Mouse (Mus musculus) 3134 (cell line): ENCODE data around the gene Tmem51.

Experiments
- DNase-seq: peaks from one replicate; pipeline ENCODE4 v3.0.0-alpha.2; 2011; ENCODE audit warnings: low spot score; ENCODE audit not compliant: insufficient read length; ENCODE audit errors: extremely low read depth

Tmem51 gene

GRCm38 (mm10) chr4:142082703-142083102 is 1.4 kb downstream of the Tmem51 start:
- DNase-seq = no peak

GRCm38 (mm10) chr4:142081631-142082283 is 2.3 kb downstream of the Tmem51 start:
- DNase-seq = no peak

GRCm38 (mm10) chr4:142080901-142081630 is 3.0 kb downstream of the Tmem51 start:
- no peak for DNase-seq

DNA sequence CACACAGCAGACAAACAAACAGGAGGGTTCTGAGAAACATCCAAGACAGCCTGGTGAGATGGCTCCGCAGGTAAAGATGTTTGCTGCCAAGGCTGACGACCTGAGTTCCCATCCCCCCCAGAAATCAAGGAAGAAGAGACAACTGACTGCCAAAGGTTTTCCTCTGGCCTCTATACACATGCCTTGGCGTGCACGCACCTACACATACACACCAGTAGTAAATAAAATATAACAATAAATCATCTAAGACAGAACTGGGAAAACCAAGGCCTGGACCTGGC is 3.7 kb downstream of the Tmem51 start:
- DNase-seq = no peak

DNA sequence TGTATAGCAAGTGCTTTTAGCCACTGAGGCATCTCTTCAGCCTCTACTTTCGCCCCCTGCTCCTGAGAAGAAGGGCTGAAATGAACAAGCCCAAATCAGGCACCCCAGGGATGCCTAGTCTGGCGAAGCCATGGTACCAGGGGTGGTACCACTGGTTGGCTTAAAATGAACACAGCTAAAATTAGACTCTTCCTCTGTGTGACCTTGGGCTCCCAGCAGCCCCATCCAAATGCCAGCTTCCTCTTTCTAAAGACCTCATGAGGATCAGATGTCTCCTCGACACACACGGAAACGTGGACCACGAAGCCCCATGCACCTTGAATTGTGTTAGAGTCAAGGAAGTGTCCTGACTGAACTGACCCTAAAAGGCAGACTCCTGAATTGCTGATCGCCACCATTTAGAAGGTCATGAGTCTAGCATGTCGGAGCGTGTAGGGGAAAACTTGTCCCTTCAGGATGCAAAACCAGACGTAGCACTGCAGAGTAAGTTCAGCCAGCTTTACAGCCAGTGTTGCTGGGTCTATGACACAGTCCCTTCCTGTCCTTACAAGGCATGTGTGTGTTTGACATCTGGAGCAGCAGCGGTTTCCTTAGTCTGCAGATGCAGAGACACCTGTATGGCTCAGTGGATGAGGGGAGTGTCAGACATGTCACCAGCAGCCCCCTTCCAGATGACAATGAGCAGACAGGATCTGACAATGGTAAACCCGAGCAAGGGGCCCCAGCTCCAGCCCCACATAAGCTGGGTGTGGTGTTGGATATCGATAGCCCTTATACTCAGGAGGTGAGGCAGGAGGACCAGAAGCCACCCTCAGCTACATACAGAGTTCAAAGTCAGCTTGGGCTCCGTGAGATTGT is 4.2 kb downstream of the Tmem51 start:
- no peak for DNase-seq

GRCm38 (mm10) chr4:142077572-142078271 is 6.4 kb downstream of the Tmem51 start:
- DNase-seq = peak; percentile 63

DNA sequence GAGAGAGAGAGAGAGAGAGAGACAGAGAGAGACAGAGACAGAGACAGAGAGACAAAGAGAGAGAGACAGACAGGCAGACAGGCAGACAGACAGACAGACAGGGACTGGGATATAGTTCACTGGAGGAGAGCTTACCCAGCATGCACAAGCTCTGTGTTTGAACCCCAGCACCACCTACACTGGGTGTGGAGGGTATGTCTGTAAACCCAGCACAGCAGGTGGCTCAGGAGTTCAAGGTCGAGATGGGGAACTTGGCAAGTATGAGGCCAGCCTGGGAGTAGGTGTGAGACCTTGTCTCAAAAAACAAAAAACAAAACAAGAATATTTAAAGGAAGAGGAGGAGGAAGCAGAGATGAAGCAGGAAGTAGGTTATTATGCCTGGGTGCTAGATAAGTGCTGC is 7.2 kb downstream of the Tmem51 start:
- no peak for DNase-seq

DNA sequence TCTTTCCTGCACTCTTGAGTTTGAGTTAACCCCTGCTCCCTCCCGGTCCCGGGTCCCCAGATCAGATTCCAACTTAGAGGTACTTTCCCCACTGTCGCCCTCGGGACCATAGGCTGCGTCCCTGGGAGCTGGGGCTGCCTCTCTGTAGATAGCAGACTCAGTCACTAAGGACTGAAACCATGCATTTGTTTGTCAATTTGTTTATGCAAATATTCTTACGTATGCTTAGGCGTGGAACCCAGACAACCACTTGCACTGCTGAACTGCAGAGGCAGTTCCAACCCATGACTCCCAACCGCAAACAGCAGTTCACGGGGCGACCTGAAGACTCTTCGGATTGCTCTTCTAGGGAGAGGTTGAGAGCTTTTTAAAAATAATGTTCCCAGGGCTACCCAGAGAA is 8.2 kb downstream of the Tmem51 start:
- no peak for DNase-seq

DNA sequence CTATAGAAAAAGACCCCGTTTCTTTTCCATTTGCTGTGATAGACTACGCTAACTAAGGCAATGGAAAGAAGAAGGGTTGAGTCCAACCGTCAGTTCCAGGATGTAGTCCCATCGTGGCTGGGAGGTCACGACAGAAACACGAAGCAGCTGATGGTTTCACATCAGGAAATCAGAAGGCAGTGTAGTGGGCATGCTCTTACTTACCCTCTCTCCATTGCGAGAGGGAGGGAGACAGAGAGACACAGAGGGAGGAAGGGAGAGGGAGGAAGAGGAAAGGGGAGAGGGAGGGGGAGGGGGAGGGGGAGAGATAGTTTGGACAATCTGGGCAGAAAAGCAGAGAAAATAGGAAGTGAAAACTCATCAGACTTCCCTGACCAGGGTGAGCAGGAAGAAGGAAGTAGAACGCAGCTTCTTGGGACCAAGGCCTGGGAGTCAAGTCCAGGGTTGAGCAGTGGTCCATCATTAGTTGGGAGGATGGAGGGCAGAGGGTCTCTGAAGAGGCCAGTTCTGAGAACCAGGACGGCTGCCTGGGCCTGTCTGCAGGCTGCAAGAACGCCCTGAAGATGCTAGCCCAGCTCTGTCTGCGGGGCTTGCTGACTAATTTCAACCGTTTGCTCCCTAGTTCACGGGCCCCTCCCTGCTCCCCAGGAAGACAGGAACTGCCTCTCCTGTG is 9.9 kb downstream of the Tmem51 start:
- no peak for DNase-seq

DNA sequence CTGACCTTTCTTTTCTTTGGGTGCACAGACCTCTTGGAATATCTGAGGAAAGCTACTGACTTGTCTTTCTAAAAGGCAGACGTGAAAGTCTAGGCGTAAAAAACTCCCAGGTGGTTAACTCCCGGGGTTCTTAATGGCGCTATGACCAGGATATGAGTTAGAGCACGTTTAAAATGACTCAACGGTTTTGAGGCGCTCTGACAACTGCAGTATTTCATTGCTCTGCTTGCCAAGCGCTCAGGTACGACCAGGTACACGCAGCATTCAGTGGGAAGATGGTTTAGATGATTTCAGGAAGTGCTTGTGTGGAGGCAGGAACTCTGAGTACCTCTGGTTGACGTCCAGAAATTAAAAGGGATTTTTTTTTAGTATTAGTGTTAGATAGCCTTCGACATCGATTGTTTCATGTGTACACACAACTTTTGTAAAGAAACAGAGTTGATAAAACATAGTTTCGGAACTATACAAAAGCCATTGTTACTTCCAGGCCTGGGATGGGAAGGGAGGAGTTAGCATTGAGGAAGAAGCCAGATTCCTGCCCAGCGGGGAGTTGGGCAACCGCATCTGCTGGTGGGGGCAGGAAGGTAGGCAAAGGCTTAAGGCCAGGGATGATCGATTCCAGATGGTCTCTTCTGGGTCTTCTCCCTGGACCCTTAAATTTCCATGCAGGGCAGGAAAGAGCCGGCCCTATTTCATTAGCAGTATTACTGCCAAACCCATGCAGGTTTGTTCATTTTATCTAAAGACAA is 12.7 kb downstream of the Tmem51 start:
- no peak for DNase-seq

GRCm38 (mm10) chr4:142070840-142071239 is 13.3 kb downstream of the Tmem51 start:
- DNase-seq = no peak

DNA sequence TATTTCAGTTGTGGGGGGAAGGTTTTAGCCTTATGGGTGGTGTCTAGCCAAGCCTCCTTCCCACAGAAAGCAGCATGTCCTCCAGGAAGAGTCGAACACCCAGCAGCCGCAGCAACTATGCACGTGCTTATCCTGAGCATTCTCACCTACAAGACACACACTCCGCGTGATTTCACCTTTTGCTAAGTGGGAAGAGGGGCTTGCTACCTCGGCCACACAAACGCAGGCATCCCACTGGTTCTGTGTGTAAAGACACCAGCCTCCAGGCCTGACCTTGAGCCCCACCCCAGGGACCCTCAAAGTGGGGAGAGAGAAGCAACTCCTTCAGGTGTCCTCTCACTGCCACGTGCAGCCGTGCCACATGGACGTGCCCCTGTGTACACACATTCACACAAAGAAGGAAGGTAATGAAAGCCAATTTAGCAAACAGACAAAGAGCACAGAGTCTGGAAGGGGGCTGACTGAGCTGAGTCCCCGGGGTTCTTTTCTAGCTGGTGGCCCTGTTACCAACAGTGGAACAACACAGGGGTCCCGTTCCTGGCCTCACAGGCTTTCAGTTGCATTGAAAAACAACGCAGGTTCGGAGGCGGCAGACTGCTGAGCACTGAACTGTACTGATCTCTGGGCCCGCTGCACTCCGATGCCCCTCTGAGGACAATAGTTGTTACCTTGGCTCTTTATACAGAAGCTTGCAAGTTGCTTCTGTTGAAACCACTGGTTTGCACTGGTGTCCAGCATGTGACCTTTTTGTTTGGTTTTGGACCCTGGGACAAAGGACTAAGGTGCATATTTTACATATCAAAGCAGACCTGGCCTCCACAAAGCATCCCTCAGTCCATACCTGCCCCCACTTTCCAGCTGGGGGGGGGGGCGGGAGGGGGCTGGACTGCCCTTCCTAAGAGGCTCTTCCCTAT is 14.9 kb downstream of the Tmem51 start:
- no peak for DNase-seq

GRCm38 (mm10) chr4:142066576-142066975 is 17.5 kb downstream of the Tmem51 start:
- no peak for DNase-seq

DNA sequence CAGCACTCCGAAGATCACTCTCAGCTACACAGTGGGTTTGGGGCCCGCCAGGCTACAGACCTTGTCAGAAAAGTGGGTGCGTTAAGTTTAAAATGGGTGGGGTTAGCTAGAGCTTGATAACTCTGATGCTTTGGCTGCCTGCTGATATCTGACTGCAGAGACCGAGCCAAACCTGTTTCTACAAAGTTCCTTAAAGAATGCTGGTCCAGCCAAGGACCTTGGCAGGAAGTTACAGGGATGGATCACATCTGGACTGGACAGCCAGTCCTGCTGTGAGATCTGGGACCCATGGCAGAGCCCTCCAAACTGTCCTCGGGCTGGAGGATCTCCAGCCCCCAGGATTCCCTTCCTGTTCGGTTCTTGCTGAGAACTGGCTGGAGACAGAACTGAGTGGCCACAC is 18.3 kb downstream of the Tmem51 start:
- DNase-seq = no peak

- DNase-seq = no peak
These were observed 18.8 kb downstream of the Tmem51 start for GRCm38 (mm10) chr4:142065270-142065669.

GRCm38 (mm10) chr4:142064582-142065228 is 19.4 kb downstream of the Tmem51 start:
- no peak for DNase-seq

- no peak for DNase-seq
These were observed 21.0 kb downstream of the Tmem51 start for GRCm38 (mm10) chr4:142063057-142063534.
